Mouse (Mus musculus): ENCODE measurements around the gene Setdb2.
"Not testable (repeated sequence)": the region's sequence is repeated elsewhere in the genome, so short reads cannot be mapped to it uniquely, and the experiment has no call there.

Setdb2 gene

GRCm38 (mm10) chr14:59440558-59441471 is at the start of gene Setdb2, which contains the start of gene Cab39l:
Gene Setdb2 (minus strand): TSS chr14:59440884.
Gene Cab39l (plus strand): TSS chr14:59440972.
- peak; percentile 96 for DNase-seq (ENCODE audit: low read depth, low spot score)

- no peak for DNase-seq (ENCODE audit: low read depth, low spot score)
Observed at GRCm38 (mm10) chr14:59485247-59485810, 44.6 kb upstream of the Setdb2 start.

GRCm38 (mm10) chr14:59478699-59479098 is 38.0 kb upstream of the Setdb2 start:
- DNase-seq (ENCODE audit: low read depth, low spot score) = peak; percentile 2

GRCm38 (mm10) chr14:59470781-59471180 is 30.1 kb upstream of the Setdb2 start:
- no peak for DNase-seq (ENCODE audit: low read depth, low spot score)

GRCm38 (mm10) chr14:59467798-59468197 is 27.1 kb upstream of the Setdb2 start:
- DNase-seq (ENCODE audit: low read depth, low spot score) = peak; percentile 11

GRCm38 (mm10) chr14:59466503-59466902 is 25.8 kb upstream of the Setdb2 start:
- DNase-seq (ENCODE audit: low read depth, low spot score) = no peak

- no peak for DNase-seq (ENCODE audit: low read depth, low spot score)
Observed at GRCm38 (mm10) chr14:59447981-59448380, 7.3 kb upstream of the Setdb2 start.

- no peak for DNase-seq (ENCODE audit: low read depth, low spot score)
Observed at GRCm38 (mm10) chr14:59445421-59445820, 4.7 kb upstream of the Setdb2 start.

GRCm38 (mm10) chr14:59441472-59441805 is 755 bp upstream of the Setdb2 start:
- peak; percentile 42 for DNase-seq (ENCODE audit: low read depth, low spot score)

- peak; percentile 29 for DNase-seq (ENCODE audit: low read depth, low spot score)
Observed at GRCm38 (mm10) chr14:59440039-59440438, 645 bp downstream of the Setdb2 start.

GRCm38 (mm10) chr14:59438505-59438904 is 2.2 kb downstream of the Setdb2 start:
- no peak for DNase-seq (ENCODE audit: low read depth, low spot score)

- no peak for DNase-seq (ENCODE audit: low read depth, low spot score)
Observed at GRCm38 (mm10) chr14:59437398-59437797, 3.3 kb downstream of the Setdb2 start.

- no peak for DNase-seq (ENCODE audit: low read depth, low spot score)
Observed at GRCm38 (mm10) chr14:59435206-59435605, 5.5 kb downstream of the Setdb2 start.

GRCm38 (mm10) chr14:59433902-59434301 is 6.8 kb downstream of the Setdb2 start:
- DNase-seq (ENCODE audit: low read depth, low spot score) = no peak

- no peak for DNase-seq (ENCODE audit: low read depth, low spot score)
Observed at GRCm38 (mm10) chr14:59430556-59430955, 10.1 kb downstream of the Setdb2 start.

GRCm38 (mm10) chr14:59422912-59423663 is 17.6 kb downstream of the Setdb2 start:
- no peak for DNase-seq (ENCODE audit: low read depth, low spot score)

GRCm38 (mm10) chr14:59418171-59418570 is 22.5 kb downstream of the Setdb2 start:
- no peak for DNase-seq (ENCODE audit: low read depth, low spot score)

GRCm38 (mm10) chr14:59414979-59415378 is 25.7 kb downstream of the Setdb2 start:
- not testable (repeated sequence) for DNase-seq (ENCODE audit: low read depth, low spot score)

- peak; percentile 59 for DNase-seq (ENCODE audit: low read depth, low spot score)
Observed at GRCm38 (mm10) chr14:59396999-59397398, 43.7 kb downstream of the Setdb2 start.

GRCm38 (mm10) chr14:59395281-59395680 is 45.4 kb downstream of the Setdb2 start, which contains the start of gene Phf11c:
Gene Phf11c (minus strand): TSS chr14:59395381.
- DNase-seq (ENCODE audit: low read depth, low spot score) = no peak

GRCm38 (mm10) chr14:59390181-59390580 is 50.5 kb downstream of the Setdb2 start:
- DNase-seq (ENCODE audit: low read depth, low spot score) = not testable (repeated sequence)

- DNase-seq (ENCODE audit: low read depth, low spot score) = no peak
Observed at GRCm38 (mm10) chr14:59389532-59389931, 51.2 kb downstream of the Setdb2 start.
